Mouse (Mus musculus): ENCODE measurements around the gene Srp54c. TPM values are rescaled to one million over a fixed set of nuclear protein-coding genes. Genes with fewer than 3 reads are reported as not detected.

Srp54c gene
- polyA plus RNA-seq, 1 experiment from 2014 or later = 74.9 TPM

DNA sequence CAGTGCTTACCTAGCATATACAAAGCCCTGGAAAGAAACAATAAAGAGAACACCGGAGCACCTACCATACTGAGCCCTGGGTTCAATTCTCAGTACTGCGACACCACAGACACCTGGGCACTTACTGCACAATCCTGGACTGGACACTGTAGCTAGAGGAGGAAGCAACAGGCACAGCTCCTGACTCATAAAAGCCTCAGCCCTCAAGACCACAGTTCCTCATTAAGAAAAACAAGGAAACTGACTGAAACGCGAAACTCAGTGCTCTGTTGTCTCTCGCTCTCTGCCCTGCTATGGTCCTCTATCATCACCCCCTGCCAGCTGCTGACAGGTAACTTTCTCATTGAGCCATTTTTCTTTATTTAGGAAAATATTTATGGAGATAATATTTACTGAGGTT, 69.4 kb downstream of the Srp54c start, which contains the start of gene 1110008L16Rik:
1110008L16Rik (plus strand) TSS at position 242 of the 400 bp plus-strand sequence.
- H3K4me3 ChIP-seq (replicated peaks) = no peak within 1 kb of the TSS
- H3K9ac ChIP-seq = no peak within 1 kb of the TSS
- 91% methylated on average over 5 of the region's 5 CpGs for WGBS
- ATAC-seq (ENCODE audit: low FRiP score) = no peak
- H3K36me3 ChIP-seq (replicated peaks) = peaks cover 41% of the 10 kb centered on the region
- H3K4me1 ChIP-seq = peaks cover 30% of the 10 kb centered on the region
- H3K27ac ChIP-seq = no peak within 1 kb of the TSS
- H3K9me3 ChIP-seq = no peaks in the 10 kb centered on the region
- H3K27me3 ChIP-seq = no peaks in the 10 kb centered on the region
- H3K4me2 ChIP-seq = no peak within 1 kb of the TSS

DNA sequence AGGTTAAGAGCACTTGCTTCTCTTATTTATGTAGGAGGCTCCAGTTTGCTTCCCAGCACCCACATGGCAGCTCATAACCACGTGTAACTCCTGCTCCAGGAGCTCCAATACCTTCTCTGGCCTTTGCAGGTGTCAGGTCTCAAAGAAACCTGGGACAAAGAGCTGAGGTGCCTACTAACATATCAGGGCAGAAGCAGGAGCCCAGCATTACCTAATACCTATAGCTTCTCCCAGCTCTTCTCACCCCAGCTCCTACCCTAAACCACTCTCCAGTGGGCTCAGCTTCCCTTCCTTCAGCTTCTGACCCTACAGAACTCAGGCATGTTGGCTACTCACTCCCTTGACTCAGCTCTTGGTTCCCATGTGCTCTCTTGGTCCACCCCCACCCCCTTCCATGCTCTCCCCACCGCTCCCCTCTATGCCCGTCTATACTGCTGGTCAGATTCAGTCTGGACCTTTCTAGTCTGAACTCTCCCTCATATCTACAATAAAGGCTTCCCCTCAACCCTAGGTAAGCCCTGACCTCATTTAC, 70.9 kb downstream of the Srp54c start:
- Histone ChIP-seq H3K4me2 (peak overlapping the region; percentile 58), H3K27me3 (no peaks in the 10 kb centered on the region), H3K4me3 (replicated peaks) (peak overlapping the region; percentile 67), H3K9ac (0 out of 2 replicates have a peak overlapping the region, but pooled peaks have one; percentile 77), H3K4me1 (peaks cover 30% of the 10 kb centered on the region), H3K36me3 (replicated peaks) (peaks cover 28% of the 10 kb centered on the region), H3K27ac (no peak overlapping the region), H3K9me3 (no peaks in the 10 kb centered on the region)
- WGBS = 83% methylated on average over 3 of the region's 3 CpGs
- no peak for ATAC-seq (ENCODE audit: low FRiP score)

DNA sequence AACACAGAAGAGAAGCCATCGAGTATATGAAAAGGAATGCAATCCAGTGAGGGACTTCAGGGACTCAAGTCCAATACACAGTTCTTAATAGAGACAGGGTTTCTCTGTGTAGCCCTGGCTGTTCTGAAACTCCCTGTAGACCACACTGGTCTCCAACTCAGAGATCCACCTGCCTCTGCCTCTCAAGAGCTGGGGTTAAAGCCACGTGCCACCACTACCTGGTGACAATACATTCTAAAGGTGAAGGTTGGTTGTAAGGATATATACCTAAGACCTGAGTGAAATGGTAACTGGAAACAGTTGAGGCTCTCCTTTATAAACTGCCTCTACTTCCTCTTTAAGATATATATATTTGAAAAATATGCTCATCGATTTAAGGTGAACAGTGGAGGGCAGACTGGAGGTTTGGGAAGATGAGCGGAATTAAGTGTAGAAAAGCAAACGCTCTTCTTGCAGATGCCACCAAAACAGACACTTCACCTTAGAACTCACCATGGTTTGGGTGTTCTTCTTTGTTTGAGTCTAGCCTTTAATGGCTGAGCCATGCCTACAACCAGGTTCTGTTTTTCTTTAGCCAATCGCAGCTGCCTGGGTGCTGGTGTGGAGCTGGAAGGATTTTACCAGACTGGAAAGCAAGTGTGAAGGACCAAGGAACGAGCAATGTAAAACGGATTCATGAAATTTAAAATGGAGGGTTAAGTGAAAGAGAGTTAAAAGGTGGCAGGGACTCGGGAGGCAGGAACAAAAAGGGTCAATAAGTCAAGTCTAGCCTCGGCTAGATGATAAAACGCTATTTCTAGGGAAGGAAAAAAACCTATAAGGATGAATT, 71.7 kb downstream of the Srp54c start:
- peak; percentile 2; the same call in 1 of the 2 replicates for ATAC-seq (ENCODE audit: low FRiP score)
- H3K36me3 ChIP-seq (replicated peaks) = peaks cover 27% of the 10 kb centered on the region

DNA sequence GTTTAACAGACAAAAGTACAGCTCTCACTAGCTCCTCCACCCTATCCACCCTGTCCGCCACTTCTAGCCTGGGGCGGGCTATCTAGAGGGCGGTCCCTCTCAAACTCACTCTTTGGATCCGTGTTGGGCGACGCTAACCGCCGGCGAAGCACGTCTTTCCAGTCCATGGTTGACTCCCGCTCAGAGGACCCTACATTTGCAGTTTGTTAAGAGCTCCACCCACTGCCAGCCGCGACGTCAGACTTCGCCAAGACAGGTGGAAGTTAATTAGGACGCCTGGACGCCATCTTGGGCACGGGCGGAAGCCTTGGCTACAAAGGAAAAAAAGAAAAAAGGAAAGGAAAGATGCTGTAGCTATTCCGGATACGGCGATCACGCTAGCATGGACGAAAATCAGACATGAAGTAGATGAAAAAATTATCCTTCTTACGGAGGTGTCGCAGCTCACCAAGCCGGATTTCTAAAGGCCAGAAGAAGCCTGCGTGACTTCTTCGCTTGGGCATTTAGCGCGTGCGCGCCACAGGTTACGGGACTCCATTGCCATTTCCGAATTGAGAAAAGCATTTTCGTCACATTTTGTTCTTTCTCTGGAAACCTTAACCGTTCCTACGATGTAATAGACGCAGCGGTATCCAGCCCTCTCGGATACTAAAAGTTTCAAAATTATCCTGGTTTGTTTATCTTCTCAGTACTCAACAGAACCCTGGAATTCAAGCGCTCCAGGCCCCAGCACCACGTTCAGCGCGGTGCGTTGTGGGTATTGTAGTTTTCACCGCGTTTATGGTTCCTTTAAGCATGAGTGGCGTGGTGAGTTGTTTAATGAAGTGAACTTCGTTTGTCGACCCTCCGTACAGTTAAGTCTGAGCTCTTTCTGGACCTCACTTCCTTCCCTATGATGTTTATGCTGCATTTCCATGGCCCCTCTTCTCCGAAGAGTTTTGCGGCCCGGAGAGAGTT, 72.8 kb downstream of the Srp54c start, which contains the start of gene Ppp2r3c:
Ppp2r3c (minus strand) TSS at position 514 of the 957 bp plus-strand sequence.
- under 1% methylated on average over 55 of the region's 55 CpGs for WGBS
- Histone ChIP-seq H3K4me3 (replicated peaks) (peak within 1 kb of the TSS; percentile 67), H3K27me3 (no peaks in the 10 kb centered on the region), H3K4me2 (peak within 1 kb of the TSS; percentile 58), H3K27ac (peak within 1 kb of the TSS; percentile 86), H3K4me1 (peaks cover 30% of the 10 kb centered on the region), H3K9ac (peak within 1 kb of the TSS; percentile 77), H3K36me3 (replicated peaks) (peaks cover 19% of the 10 kb centered on the region), H3K9me3 (no peaks in the 10 kb centered on the region)
- peak; percentile 94 for ATAC-seq (ENCODE audit: low FRiP score)

More for the DNA sequence above, 71.7 kb downstream of the Srp54c start:
- H3K4me2 ChIP-seq = peak overlapping the region; percentile 58
- peak overlapping the region; percentile 77 for H3K9ac ChIP-seq
- H3K4me3 ChIP-seq (replicated peaks) = peak overlapping the region; percentile 67
- peaks cover 30% of the 10 kb centered on the region for H3K4me1 ChIP-seq
- WGBS = 46% methylated on average over 11 of the region's 11 CpGs
- H3K27ac ChIP-seq = peak overlapping the region; percentile 86
- no peaks in the 10 kb centered on the region for H3K9me3 ChIP-seq
- H3K27me3 ChIP-seq = no peaks in the 10 kb centered on the region

DNA sequence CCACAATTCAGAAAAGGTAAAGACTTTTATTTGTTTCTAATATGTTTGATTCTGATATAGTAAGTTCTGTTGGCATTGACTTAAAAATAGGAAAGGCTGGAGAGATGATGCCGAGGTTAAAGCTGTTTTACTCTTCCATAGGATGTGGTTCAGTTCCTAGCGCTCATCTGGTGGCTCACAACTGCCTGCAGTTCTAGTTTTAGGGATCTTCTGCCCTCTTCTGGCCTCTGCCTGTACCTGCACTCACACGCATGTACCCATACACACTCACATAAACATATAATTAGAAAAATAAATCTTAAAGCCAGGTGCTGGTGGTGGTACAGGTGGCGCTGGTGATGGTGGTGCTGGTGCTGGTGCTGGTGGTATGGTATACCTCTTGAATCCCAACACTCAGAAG, 76.4 kb downstream of the Srp54c start:
- no peak overlapping the region for H3K9ac ChIP-seq
- 96% methylated on average over 4 of the region's 4 CpGs for WGBS
- H3K27ac ChIP-seq = no peak overlapping the region
- H3K36me3 ChIP-seq (replicated peaks) = peaks cover 16% of the 10 kb centered on the region; the same call in 1 of the 2 replicates
- no peak overlapping the region for H3K4me3 ChIP-seq (replicated peaks)
- H3K4me1 ChIP-seq = peaks cover 14% of the 10 kb centered on the region
- H3K4me2 ChIP-seq = no peak overlapping the region
- ATAC-seq (ENCODE audit: low FRiP score) = no peak
- H3K27me3 ChIP-seq = no peaks in the 10 kb centered on the region
- H3K9me3 ChIP-seq = no peaks in the 10 kb centered on the region

DNA sequence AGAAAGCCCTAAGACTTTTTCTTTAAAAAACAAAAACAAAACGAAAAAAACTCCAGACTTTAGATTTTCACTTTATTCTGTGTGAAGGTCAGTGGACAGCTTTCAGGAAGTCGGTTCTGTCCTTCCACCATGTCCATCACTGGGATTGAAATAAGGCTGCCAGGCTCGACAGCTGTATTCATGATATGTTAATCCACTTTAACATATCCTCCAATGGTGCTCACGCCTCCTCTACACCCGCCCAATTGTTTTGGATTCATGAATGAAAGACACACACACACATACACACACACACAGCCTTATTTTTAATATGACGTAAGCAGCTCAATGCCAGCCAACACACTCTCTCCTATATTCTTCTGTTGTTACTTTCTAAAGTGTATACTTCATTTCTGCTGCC, 77.6 kb downstream of the Srp54c start:
- Histone ChIP-seq H3K4me1 (peaks cover 8% of the 10 kb centered on the region), H3K4me3 (replicated peaks) (no peak overlapping the region), H3K4me2 (no peak overlapping the region), H3K27ac (no peak overlapping the region), H3K27me3 (no peaks in the 10 kb centered on the region), H3K9me3 (no peaks in the 10 kb centered on the region), H3K36me3 (replicated peaks) (peaks cover 17% of the 10 kb centered on the region; the same call in 1 of the 2 replicates), H3K9ac (no peak overlapping the region)
- ATAC-seq (ENCODE audit: low FRiP score) = no peak
- 67% methylated on average over 6 of the region's 6 CpGs for WGBS

DNA sequence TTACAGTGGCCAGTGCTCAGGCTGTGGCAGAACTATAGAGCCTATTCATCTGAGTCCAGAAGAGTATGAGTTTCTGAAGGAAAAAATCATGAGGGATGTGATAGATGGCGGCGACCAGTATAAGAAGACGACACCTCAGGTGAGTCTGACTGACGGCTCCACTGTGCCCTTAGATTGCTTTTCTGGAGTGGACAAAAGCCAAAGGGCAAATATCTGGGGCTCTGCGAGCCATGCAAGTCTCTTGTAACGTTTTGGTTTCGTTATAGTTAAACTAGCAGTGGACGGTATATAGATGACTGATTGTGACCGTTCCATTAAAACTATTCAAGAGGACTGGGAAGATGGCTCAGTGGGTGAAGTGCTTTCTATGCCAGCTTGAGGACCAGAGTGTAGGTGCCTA, 78.8 kb downstream of the Srp54c start:
- Histone ChIP-seq H3K36me3 (replicated peaks) (peaks cover 17% of the 10 kb centered on the region; the same call in 1 of the 2 replicates), H3K4me1 (peaks cover 5% of the 10 kb centered on the region), H3K27me3 (no peaks in the 10 kb centered on the region), H3K9ac (no peak overlapping the region), H3K4me3 (replicated peaks) (no peak overlapping the region), H3K27ac (no peak overlapping the region), H3K9me3 (no peaks in the 10 kb centered on the region), H3K4me2 (no peak overlapping the region)
- no peak for ATAC-seq (ENCODE audit: low FRiP score)
- 98% methylated on average over 9 of the region's 9 CpGs for WGBS

DNA sequence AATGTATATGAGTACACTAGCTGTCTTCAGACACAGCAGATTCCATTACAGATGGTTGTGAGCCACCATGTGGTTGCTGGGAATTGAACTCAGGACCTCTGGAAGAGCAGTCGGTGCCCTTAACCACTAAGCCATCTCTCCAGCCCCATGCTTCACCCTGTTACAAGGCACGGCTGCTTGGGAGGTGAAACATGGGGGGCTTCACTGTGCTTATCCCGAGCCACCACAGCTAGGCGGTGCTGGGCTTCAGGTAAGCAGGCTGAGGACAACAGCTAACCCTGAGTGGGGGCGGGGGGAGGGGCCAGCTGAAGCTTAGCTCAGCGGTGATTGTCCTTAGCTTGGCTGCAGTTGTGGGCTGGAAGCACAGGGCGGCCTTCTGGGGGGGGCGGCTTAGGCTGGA, 79.5 kb downstream of the Srp54c start:
- Histone ChIP-seq H3K27me3 (no peaks in the 10 kb centered on the region), H3K9me3 (no peaks in the 10 kb centered on the region), H3K4me1 (no peaks in the 10 kb centered on the region), H3K4me3 (replicated peaks) (no peak overlapping the region), H3K27ac (no peak overlapping the region), H3K9ac (no peak overlapping the region), H3K4me2 (no peak overlapping the region), H3K36me3 (replicated peaks) (peaks cover 17% of the 10 kb centered on the region; the same call in 1 of the 2 replicates)
- no peak for ATAC-seq (ENCODE audit: low FRiP score)
- WGBS = 70% methylated on average over 8 of the region's 8 CpGs

DNA sequence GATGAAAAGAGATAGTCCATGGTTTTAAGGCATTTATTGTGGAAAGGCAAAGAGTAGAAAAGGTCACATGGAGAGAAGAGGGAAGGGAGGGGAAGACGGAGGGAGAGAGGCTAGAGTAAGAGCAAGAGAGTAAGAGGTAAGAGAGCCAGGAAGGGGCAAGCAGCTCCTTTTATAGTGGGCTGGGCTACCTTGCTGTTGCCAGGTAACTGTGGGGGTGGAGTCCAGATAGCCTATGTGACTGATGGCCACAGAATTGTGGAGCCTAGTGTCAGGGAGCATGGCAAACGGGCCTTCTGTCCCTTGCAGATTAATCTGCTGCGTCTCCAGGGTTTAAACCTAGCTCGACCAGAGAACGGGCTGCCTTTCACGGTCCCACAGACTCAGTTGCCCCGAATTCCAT, 81.9 kb downstream of the Srp54c start:
- no peak overlapping the region for H3K9ac ChIP-seq
- no peaks in the 10 kb centered on the region for H3K9me3 ChIP-seq
- H3K4me1 ChIP-seq = no peaks in the 10 kb centered on the region
- no peaks in the 10 kb centered on the region for H3K27me3 ChIP-seq
- H3K36me3 ChIP-seq (replicated peaks) = 0 out of 2 replicates have a peak, but pooled peaks cover 13% of the 10 kb centered on the region
- 82% methylated on average over 7 of the region's 7 CpGs for WGBS
- no peak overlapping the region for H3K27ac ChIP-seq
- no peak overlapping the region for H3K4me2 ChIP-seq
- no peak overlapping the region for H3K4me3 ChIP-seq (replicated peaks)
- no peak for ATAC-seq (ENCODE audit: low FRiP score)
